Comparison of ENCODE assay signal across 21 mouse cellular contexts in the genomic region with DNA sequence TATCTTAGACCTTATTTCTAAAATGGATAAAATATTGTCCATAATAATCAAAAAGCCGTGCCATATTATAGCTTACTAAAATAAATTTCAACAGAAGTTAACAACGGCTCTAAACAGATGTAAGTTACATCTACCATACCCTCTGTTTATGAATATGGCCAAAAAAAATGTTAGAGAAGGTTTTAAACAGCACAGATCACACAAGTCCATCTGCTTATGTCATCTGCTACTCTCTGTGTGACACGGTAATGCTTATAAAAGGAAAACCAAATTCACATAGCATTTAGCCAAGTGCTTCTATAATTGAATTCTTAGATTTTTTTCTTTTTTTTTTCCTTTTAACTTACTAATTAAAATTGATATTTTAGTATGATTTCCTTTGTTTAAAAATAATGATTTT.
DNase-seq lines count a peak whose midpoint lies in the region; ATAC-seq lines count a peak whose summit lies in the region.
"Had no signal": no experiment of that assay in that cellular context is flagged by ENCODE, and none has a peak within 500 bp of the region (broad histone marks: within the 10 kb centered on the region; RNA-seq: fewer than 3 reads in every experiment).

No protein-coding gene starts in this region.

- no peak overlapping the region for H3K4me2 ChIP-seq in forebrain, embryonic 14.5 days (ENCODE audit: low read length)
- no peak overlapping the region for H3K4me2 ChIP-seq in forebrain, embryonic 11.5 days (ENCODE audit: low read depth, low read length, severe bottlenecking)
- H3K4me2 ChIP-seq in forebrain, embryonic 16.5 days (ENCODE audit: low read length), result no peak overlapping the region
- H3K4me2 ChIP-seq: embryonic facial prominence, embryonic 15.5 days; heart, embryonic 11.5 days; heart, embryonic 15.5 days; hindbrain, embryonic 13.5 days had no signal

- H3K4me1 ChIP-seq in forebrain, embryonic 14.5 days (ENCODE audit: control insufficient read depth, insufficient read depth, low read length), result no peaks in the 10 kb centered on the region
- H3K4me1 ChIP-seq in forebrain, embryonic 11.5 days (replicated peaks; ENCODE audit: control insufficient read depth, insufficient read depth, low read length), result no peaks in the 10 kb centered on the region
- peaks cover 2% of the 10 kb centered on the region; the same call in 1 of the 2 replicates for H3K4me1 ChIP-seq in forebrain, embryonic 16.5 days (replicated peaks; ENCODE audit: control insufficient read depth, insufficient read depth, low read length)
- H3K4me1 ChIP-seq: embryonic facial prominence, embryonic 15.5 days; heart, embryonic 15.5 days had no signal

- 82% methylated on average over 3 of the region's 3 CpGs for WGBS in forebrain, embryonic 14.5 days
- 94% methylated on average over 3 of the region's 3 CpGs for WGBS in forebrain, embryonic 11.5 days
- 68% methylated on average over 3 of the region's 3 CpGs for WGBS in forebrain, embryonic 16.5 days

- H3K9me3 ChIP-seq in forebrain, embryonic 14.5 days (replicated peaks; ENCODE audit: control insufficient read depth, low read length), result no peaks in the 10 kb centered on the region
- no peaks in the 10 kb centered on the region for H3K9me3 ChIP-seq in forebrain, embryonic 11.5 days (ENCODE audit: control insufficient read depth, low read length)
- no peaks in the 10 kb centered on the region for H3K9me3 ChIP-seq in forebrain, embryonic 16.5 days (ENCODE audit: control insufficient read depth, low read length)
- H3K9me3 ChIP-seq: embryonic facial prominence, embryonic 15.5 days; heart, embryonic 15.5 days; hindbrain, embryonic 13.5 days had no signal

- no peaks in the 10 kb centered on the region for H3K27me3 ChIP-seq in forebrain, embryonic 14.5 days (replicated peaks; ENCODE audit: control insufficient read depth, insufficient read depth, low read length)
- H3K27me3 ChIP-seq in forebrain, embryonic 11.5 days (ENCODE audit: control insufficient read depth, insufficient read depth, low read length), result no peaks in the 10 kb centered on the region
- H3K27me3 ChIP-seq in forebrain, embryonic 16.5 days (replicated peaks; ENCODE audit: control insufficient read depth, insufficient read depth, low read length), result no peaks in the 10 kb centered on the region
- H3K27me3 ChIP-seq: embryonic facial prominence, embryonic 15.5 days; heart, embryonic 15.5 days; hindbrain, embryonic 13.5 days had no signal

- H3K36me3 ChIP-seq in forebrain, embryonic 14.5 days (ENCODE audit: control insufficient read depth, insufficient read depth, low read length), result no peaks in the 10 kb centered on the region
- no peaks in the 10 kb centered on the region for H3K36me3 ChIP-seq in forebrain, embryonic 11.5 days (ENCODE audit: control insufficient read depth, insufficient read depth, low read length)
- no peaks in the 10 kb centered on the region for H3K36me3 ChIP-seq in forebrain, embryonic 16.5 days (ENCODE audit: control insufficient read depth, insufficient read depth)
- H3K36me3 ChIP-seq: embryonic facial prominence, embryonic 15.5 days; heart, embryonic 15.5 days; hindbrain, embryonic 13.5 days had no signal

- peak; percentile 65 for DNase-seq in forebrain, embryonic 14.5 days (ENCODE audit: low spot score)
- DNase-seq in forebrain, embryonic 11.5 days (ENCODE audit: low spot score), result no peak
- peak; percentile 9 for DNase-seq in layer of hippocampus, adult 11-12 months (ENCODE audit: low spot score)
- DNase-seq in layer of hippocampus, postnatal 10 days (ENCODE audit: low spot score in 2 of 2), result no peak
- DNase-seq in thymus, postnatal 25 days, result no peak
- DNase-seq in kidney, postnatal 14 days, result no peak
- DNase-seq: adrenal gland, postnatal 14 days; cerebellum, adult 11 months; cerebellum, adult 8-10 months; cerebellum, postnatal 14 days; embryo, embryonic 11 days; gastrocnemius, postnatal 10 days; heart, adult 18-20 months; heart, postnatal 14 days had no signal

- H3K4me3 ChIP-seq in forebrain, embryonic 14.5 days (ENCODE audit: low read depth, low read length), result no peak overlapping the region
- no peak overlapping the region for H3K4me3 ChIP-seq in forebrain, embryonic 11.5 days (ENCODE audit: low read depth, low read length)
- H3K4me3 ChIP-seq in forebrain, embryonic 16.5 days (replicated peaks; ENCODE audit: low read length), result no peak overlapping the region
- H3K4me3 ChIP-seq: embryonic facial prominence, embryonic 15.5 days; erythroblast, embryonic 14.5 days; heart, embryonic 15.5 days; hindbrain, embryonic 13.5 days had no signal

- peak; percentile 69; the same call in 1 of the 2 replicates for ATAC-seq in forebrain, embryonic 14.5 days
- no peak for ATAC-seq in forebrain, embryonic 11.5 days (replicated peaks; ENCODE audit: low FRiP score)
- peak; percentile 87 for ATAC-seq in forebrain, embryonic 16.5 days
- ATAC-seq: intestine, postnatal 0 days had no signal

- no peak overlapping the region for H3K9ac ChIP-seq in forebrain, embryonic 14.5 days (ENCODE audit: low read length)
- no peak overlapping the region for H3K9ac ChIP-seq in forebrain, embryonic 11.5 days (ENCODE audit: low read length)
- no peak overlapping the region for H3K9ac ChIP-seq in forebrain, embryonic 16.5 days (replicated peaks; ENCODE audit: low read depth, low read length)
- H3K9ac ChIP-seq: embryonic facial prominence, embryonic 15.5 days; heart, embryonic 15.5 days; hindbrain, embryonic 13.5 days had no signal

- no peak overlapping the region for H3K27ac ChIP-seq in forebrain, embryonic 14.5 days (ENCODE audit: low read depth, low read length)
- no peak overlapping the region for H3K27ac ChIP-seq in forebrain, embryonic 11.5 days (ENCODE audit: low read depth, low read length)
- no peak overlapping the region for H3K27ac ChIP-seq in forebrain, embryonic 16.5 days (ENCODE audit: low read length)
- H3K27ac ChIP-seq: embryonic facial prominence, embryonic 15.5 days; heart, embryonic 15.5 days; hindbrain, embryonic 13.5 days had no signal

Comparison
In these comparisons a context has a peak if more than half of its experiments do, and no peak if none do; other contexts are left out.
1. DNase-seq: peak in forebrain, embryonic 14.5 days (single experiment) and layer of hippocampus, adult 11-12 months (single experiment); none in forebrain, embryonic 11.5 days (single experiment), layer of hippocampus, postnatal 10 days (0 of 2), thymus, postnatal 25 days (single experiment) and kidney, postnatal 14 days (single experiment).